Mouse (Mus musculus): ENCODE data around the gene Chat. TPM values are rescaled to one million over a fixed set of nuclear protein-coding genes. Genes with fewer than 3 reads are reported as not detected.
A peak's percentile ranks its signal among the peaks of the same experiment; 100 is the strongest.

The Chat gene
- polyA plus RNA-seq, 1 experiment from 2014 or later: 0.14 TPM

DNA sequence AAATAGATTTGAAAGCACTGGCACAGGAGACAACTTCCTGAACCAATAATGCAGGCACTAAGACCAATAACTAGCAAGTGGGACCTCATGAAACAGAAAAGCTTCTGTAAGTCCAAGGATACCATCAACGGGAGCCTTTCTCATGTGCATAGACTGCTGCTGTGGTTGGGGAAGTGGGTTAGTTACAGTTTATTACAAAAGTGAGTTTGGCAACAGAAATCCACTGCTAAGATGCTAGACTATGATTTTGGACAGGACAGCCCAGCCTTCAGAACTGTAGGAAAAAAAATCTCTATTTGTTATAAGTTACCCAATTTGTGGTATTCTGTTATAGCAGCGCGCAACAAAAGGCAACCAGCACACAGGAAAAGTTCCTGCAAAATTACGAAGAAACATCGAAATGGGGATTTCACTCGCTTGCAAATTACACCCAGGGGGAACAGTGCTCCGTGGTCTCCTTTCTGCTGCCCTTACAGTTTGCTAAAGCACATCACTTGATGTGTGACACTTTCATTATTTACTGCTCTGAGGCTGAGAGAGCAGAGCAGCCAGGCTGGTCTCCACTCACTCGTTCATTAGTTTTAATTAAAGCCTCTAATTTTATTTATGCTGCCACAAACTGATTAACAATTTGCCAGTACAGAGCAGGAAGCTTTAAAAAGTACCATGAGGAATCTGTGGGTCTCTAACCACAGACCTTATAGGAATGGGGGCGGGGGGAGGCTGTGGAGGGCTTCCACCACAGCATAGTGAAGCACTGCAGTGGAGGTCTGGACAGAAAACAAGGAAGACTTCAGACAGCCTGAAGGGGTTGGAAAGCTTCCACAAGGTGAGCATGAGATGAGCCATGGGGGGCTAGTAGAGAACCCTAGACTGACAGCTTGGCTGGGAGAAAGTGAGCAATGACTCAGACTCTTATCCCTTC, 37.2 kb upstream of the Chat start:
- Histone ChIP-seq H3K4me2 (ENCODE audit: low read depth, low read length) (no peak overlapping the region), H3K36me3 (ENCODE audit: control insufficient read depth, insufficient read depth) (no peaks in the 10 kb centered on the region), H3K27me3 (ENCODE audit: control insufficient read depth, insufficient read depth, low read length) (no peaks in the 10 kb centered on the region), H3K4me1 (ENCODE audit: control insufficient read depth, insufficient read depth, low read length) (no peaks in the 10 kb centered on the region), H3K27ac (ENCODE audit: low read length) (no peak overlapping the region), H3K9me3 (replicated peaks; ENCODE audit: control insufficient read depth, low read length) (no peaks in the 10 kb centered on the region), H3K9ac (ENCODE audit: low read length) (no peak overlapping the region), H3K4me3 (ENCODE audit: low read length) (no peak overlapping the region)
- ATAC-seq (replicated peaks; ENCODE audit: extremely low read depth, insufficient read depth, low FRiP score): no peak
- 70% methylated on average over 9 of the region's 9 CpGs for WGBS

DNA sequence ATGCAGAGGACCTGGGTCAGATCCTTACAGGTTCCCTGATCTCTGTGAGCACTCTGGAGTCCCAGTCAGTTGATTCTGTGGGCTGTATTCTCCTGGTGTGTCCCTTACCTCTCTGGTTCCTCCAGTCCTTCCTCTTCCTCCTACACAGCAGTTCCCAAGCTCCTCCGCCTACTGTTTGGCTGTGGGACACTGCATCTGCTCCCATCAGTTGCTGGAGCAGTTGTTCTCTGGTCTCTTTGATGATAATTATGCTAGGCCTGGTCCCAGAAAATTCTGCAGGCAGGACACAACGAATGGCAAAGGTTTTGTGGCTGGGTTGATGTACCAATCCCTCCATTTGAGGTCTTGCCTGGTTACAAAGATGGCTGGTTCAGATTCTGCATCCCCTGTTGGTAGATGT, 35.5 kb upstream of the Chat start:
- H3K27me3 ChIP-seq (ENCODE audit: control insufficient read depth, insufficient read depth, low read length): no peaks in the 10 kb centered on the region
- H3K4me3 ChIP-seq (ENCODE audit: low read length): no peak overlapping the region
- H3K36me3 ChIP-seq (ENCODE audit: control insufficient read depth, insufficient read depth): no peaks in the 10 kb centered on the region
- H3K4me2 ChIP-seq (ENCODE audit: low read depth, low read length): no peak overlapping the region
- no peaks in the 10 kb centered on the region for H3K4me1 ChIP-seq (ENCODE audit: control insufficient read depth, insufficient read depth, low read length)
- H3K27ac ChIP-seq (ENCODE audit: low read length): no peak overlapping the region
- WGBS: 70% methylated on average over 2 of the region's 2 CpGs
- H3K9me3 ChIP-seq (replicated peaks; ENCODE audit: control insufficient read depth, low read length): no peaks in the 10 kb centered on the region
- no peak for ATAC-seq (replicated peaks; ENCODE audit: extremely low read depth, insufficient read depth, low FRiP score)
- no peak overlapping the region for H3K9ac ChIP-seq (ENCODE audit: low read length)

GRCm38 (mm10) chr14:32496115-32496850, 30.5 kb upstream of the Chat start:
- Histone ChIP-seq H3K27me3 (ENCODE audit: control insufficient read depth, insufficient read depth, low read length) (peaks cover 2% of the 10 kb centered on the region), H3K4me3 (ENCODE audit: low read length) (no peak overlapping the region), H3K9me3 (replicated peaks; ENCODE audit: control insufficient read depth, low read length) (no peaks in the 10 kb centered on the region), H3K9ac (ENCODE audit: low read length) (no peak overlapping the region), H3K36me3 (ENCODE audit: control insufficient read depth, insufficient read depth) (no peaks in the 10 kb centered on the region), H3K27ac (ENCODE audit: low read length) (no peak overlapping the region), H3K4me2 (ENCODE audit: low read depth, low read length) (no peak overlapping the region), H3K4me1 (ENCODE audit: control insufficient read depth, insufficient read depth, low read length) (0 out of 2 replicates have a peak, but pooled peaks cover 3% of the 10 kb centered on the region)
- no peak for ATAC-seq (replicated peaks; ENCODE audit: extremely low read depth, insufficient read depth, low FRiP score)
- 59% methylated on average over 8 of the region's 8 CpGs for WGBS

DNA sequence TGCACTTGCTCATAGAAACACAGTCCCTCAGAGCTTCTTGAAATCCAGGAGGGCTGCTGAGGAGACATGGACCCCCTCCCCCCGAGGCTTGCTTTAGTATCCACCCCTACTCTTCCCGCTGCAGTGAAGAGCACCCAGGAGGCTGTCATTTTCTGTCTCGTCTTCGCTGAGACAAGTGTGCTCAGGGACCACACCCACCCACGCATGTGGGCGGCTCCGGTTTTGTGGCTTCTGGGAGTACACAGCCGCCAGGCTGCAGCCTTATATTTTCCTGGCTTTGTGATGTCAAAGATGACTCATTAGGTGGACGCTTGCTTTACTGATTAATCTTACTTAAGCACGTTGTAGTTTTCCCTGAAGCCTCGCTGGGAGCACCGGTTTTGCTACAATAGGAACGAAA, 26.7 kb upstream of the Chat start:
- H3K36me3 ChIP-seq (ENCODE audit: control insufficient read depth, insufficient read depth): no peaks in the 10 kb centered on the region
- H3K4me3 ChIP-seq (ENCODE audit: low read length): peak overlapping the region; percentile 13
- peak overlapping the region; percentile 57 for H3K4me2 ChIP-seq (ENCODE audit: low read depth, low read length)
- no peak overlapping the region for H3K9ac ChIP-seq (ENCODE audit: low read length)
- H3K27me3 ChIP-seq (ENCODE audit: control insufficient read depth, insufficient read depth, low read length): peaks cover 2% of the 10 kb centered on the region
- no peak overlapping the region for H3K27ac ChIP-seq (ENCODE audit: low read length)
- 13% methylated on average over 13 of the region's 13 CpGs for WGBS
- H3K4me1 ChIP-seq (ENCODE audit: control insufficient read depth, insufficient read depth, low read length): 0 out of 2 replicates have a peak, but pooled peaks cover 3% of the 10 kb centered on the region
- no peak for ATAC-seq (replicated peaks; ENCODE audit: extremely low read depth, insufficient read depth, low FRiP score)
- no peaks in the 10 kb centered on the region for H3K9me3 ChIP-seq (replicated peaks; ENCODE audit: control insufficient read depth, low read length)

- no peaks in the 10 kb centered on the region for H3K36me3 ChIP-seq (ENCODE audit: control insufficient read depth, insufficient read depth)
- no peaks in the 10 kb centered on the region for H3K27me3 ChIP-seq (ENCODE audit: control insufficient read depth, insufficient read depth, low read length)
- no peak overlapping the region for H3K27ac ChIP-seq (ENCODE audit: low read length)
- 9% methylated on average over 3 of the region's 3 CpGs for WGBS
- no peak overlapping the region for H3K4me3 ChIP-seq (ENCODE audit: low read length)
- no peak overlapping the region for H3K4me2 ChIP-seq (ENCODE audit: low read depth, low read length)
- no peaks in the 10 kb centered on the region for H3K9me3 ChIP-seq (replicated peaks; ENCODE audit: control insufficient read depth, low read length)
- H3K9ac ChIP-seq (ENCODE audit: low read length): no peak overlapping the region
- no peaks in the 10 kb centered on the region for H3K4me1 ChIP-seq (ENCODE audit: control insufficient read depth, insufficient read depth, low read length)
- no peak for ATAC-seq (replicated peaks; ENCODE audit: extremely low read depth, insufficient read depth, low FRiP score)
These were observed 16.3 kb upstream of the Chat start for GRCm38 (mm10) chr14:32482061-32482460.

GRCm38 (mm10) chr14:32477581-32477980, 11.8 kb upstream of the Chat start:
- no peak overlapping the region for H3K9ac ChIP-seq (ENCODE audit: low read length)
- H3K4me3 ChIP-seq (ENCODE audit: low read length): no peak overlapping the region
- H3K4me2 ChIP-seq (ENCODE audit: low read depth, low read length): no peak overlapping the region
- WGBS: 68% methylated on average over 1 of the region's 1 CpGs
- H3K36me3 ChIP-seq (ENCODE audit: control insufficient read depth, insufficient read depth): no peaks in the 10 kb centered on the region
- H3K9me3 ChIP-seq (replicated peaks; ENCODE audit: control insufficient read depth, low read length): no peaks in the 10 kb centered on the region
- no peak overlapping the region for H3K27ac ChIP-seq (ENCODE audit: low read length)
- no peaks in the 10 kb centered on the region for H3K4me1 ChIP-seq (ENCODE audit: control insufficient read depth, insufficient read depth, low read length)
- peaks cover 5% of the 10 kb centered on the region; the same call in 1 of the 2 replicates for H3K27me3 ChIP-seq (ENCODE audit: control insufficient read depth, insufficient read depth, low read length)
- ATAC-seq (replicated peaks; ENCODE audit: extremely low read depth, insufficient read depth, low FRiP score): no peak

DNA sequence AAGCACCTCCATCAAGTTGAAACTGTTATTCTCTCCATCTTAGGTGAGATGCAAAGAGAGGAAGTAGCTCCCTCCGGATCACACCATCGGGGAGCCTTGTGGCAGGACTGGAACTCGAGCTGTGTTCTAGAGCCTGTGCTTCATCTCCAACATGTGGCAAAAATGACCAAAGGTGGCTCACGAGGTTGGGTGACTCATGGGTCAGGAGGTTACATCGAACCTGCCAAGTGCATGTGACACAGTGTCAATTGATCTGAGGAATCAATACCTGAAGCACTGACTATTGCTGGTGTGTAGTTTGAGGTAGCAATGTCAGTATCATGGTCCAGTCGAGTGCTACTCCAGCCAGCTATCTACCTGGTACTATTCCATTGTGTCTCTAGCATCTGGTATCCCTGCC, 10.8 kb upstream of the Chat start:
- ATAC-seq (replicated peaks; ENCODE audit: extremely low read depth, insufficient read depth, low FRiP score): no peak
- H3K27me3 ChIP-seq (ENCODE audit: control insufficient read depth, insufficient read depth, low read length): peaks cover 5% of the 10 kb centered on the region; the same call in 1 of the 2 replicates
- no peak overlapping the region for H3K27ac ChIP-seq (ENCODE audit: low read length)
- no peak overlapping the region for H3K4me3 ChIP-seq (ENCODE audit: low read length)
- 61% methylated on average over 6 of the region's 6 CpGs for WGBS
- H3K36me3 ChIP-seq (ENCODE audit: control insufficient read depth, insufficient read depth): no peaks in the 10 kb centered on the region
- no peak overlapping the region for H3K9ac ChIP-seq (ENCODE audit: low read length)
- no peaks in the 10 kb centered on the region for H3K4me1 ChIP-seq (ENCODE audit: control insufficient read depth, insufficient read depth, low read length)
- H3K4me2 ChIP-seq (ENCODE audit: low read depth, low read length): no peak overlapping the region
- H3K9me3 ChIP-seq (replicated peaks; ENCODE audit: control insufficient read depth, low read length): no peaks in the 10 kb centered on the region

- Histone ChIP-seq H3K9ac (ENCODE audit: low read length) (no peak overlapping the region), H3K27me3 (ENCODE audit: control insufficient read depth, insufficient read depth, low read length) (peaks cover 7% of the 10 kb centered on the region), H3K36me3 (ENCODE audit: control insufficient read depth, insufficient read depth) (no peaks in the 10 kb centered on the region), H3K4me2 (ENCODE audit: low read depth, low read length) (no peak overlapping the region), H3K27ac (ENCODE audit: low read length) (no peak overlapping the region), H3K4me1 (ENCODE audit: control insufficient read depth, insufficient read depth, low read length) (no peaks in the 10 kb centered on the region), H3K4me3 (ENCODE audit: low read length) (no peak overlapping the region), H3K9me3 (replicated peaks; ENCODE audit: control insufficient read depth, low read length) (no peaks in the 10 kb centered on the region)
- 14% methylated on average over 4 of the region's 4 CpGs for WGBS
- no peak for ATAC-seq (replicated peaks; ENCODE audit: extremely low read depth, insufficient read depth, low FRiP score)
These were observed 7.2 kb upstream of the Chat start for GRCm38 (mm10) chr14:32472996-32473395.

DNA sequence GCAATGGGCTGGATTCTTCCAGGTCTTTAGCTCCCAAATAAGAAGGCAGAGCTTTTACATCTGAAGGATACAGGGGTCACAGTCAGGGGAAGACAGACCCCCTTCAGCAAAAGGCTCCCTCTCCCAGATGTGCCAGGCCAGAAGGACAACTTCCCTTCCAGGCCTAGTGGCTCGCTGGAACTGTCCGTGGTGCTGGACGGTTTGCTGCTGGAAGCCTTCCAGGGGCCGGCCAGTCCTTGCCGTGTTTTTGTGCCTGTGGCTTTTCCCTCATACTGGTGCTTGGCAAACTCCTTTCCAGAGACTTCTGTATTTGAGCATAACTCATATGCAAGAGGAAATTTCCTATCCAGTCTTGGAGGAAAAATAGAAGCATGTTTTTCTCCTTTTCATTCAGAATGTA, 1.8 kb upstream of the Chat start:
- no peak overlapping the region for H3K4me3 ChIP-seq (ENCODE audit: low read length)
- no peaks in the 10 kb centered on the region for H3K36me3 ChIP-seq (ENCODE audit: control insufficient read depth, insufficient read depth)
- no peak overlapping the region for H3K4me2 ChIP-seq (ENCODE audit: low read depth, low read length)
- no peak overlapping the region for H3K9ac ChIP-seq (ENCODE audit: low read length)
- no peak for ATAC-seq (replicated peaks; ENCODE audit: extremely low read depth, insufficient read depth, low FRiP score)
- H3K9me3 ChIP-seq (replicated peaks; ENCODE audit: control insufficient read depth, low read length): no peaks in the 10 kb centered on the region
- WGBS: 2% methylated on average over 5 of the region's 5 CpGs
- H3K4me1 ChIP-seq (ENCODE audit: control insufficient read depth, insufficient read depth, low read length): peaks cover 4% of the 10 kb centered on the region; the same call in 1 of the 2 replicates
- H3K27me3 ChIP-seq (ENCODE audit: control insufficient read depth, insufficient read depth, low read length): peaks cover 54% of the 10 kb centered on the region
- H3K27ac ChIP-seq (ENCODE audit: low read length): no peak overlapping the region
